Mouse (Mus musculus) stomach, embryonic 15.5 days (tissue): ENCODE measurements around the gene Smug1. TPM values are rescaled to one million over a fixed set of nuclear protein-coding genes. Genes with fewer than 3 reads are reported as not detected.

Source experiments
- ATAC-seq: fragments of 200-750 bp; cut with Nextera tagmentation; 2 replicates; pipeline ENCODE4 v1.8.0; 2017; ENCODE audit warnings: low read depth, moderate number of reproducible peaks, moderate TSS enrichment; ENCODE audit not compliant: insufficient read depth, low FRiP score
- H3K27ac ChIP-seq: fragments of 300-500 bp; sonication (generic); 2 replicates; pipeline ENCODE4 v1.5.1; 2015; ENCODE audit warnings: mild to moderate bottlenecking, inconsistent platforms
- H3K27me3 ChIP-seq: fragments of 300-500 bp; sonication (generic); replicated peaks from 2 replicates; pipeline ENCODE4 v1.6.1; 2015; ENCODE audit warnings: inconsistent platforms
- H3K36me3 ChIP-seq: fragments of 300-500 bp; sonication (generic); 2 replicates; pipeline ENCODE4 v1.6.1; 2015; ENCODE audit warnings: inconsistent platforms
- H3K4me1 ChIP-seq: fragments of 300-500 bp; sonication (generic); 2 replicates; pipeline ENCODE4 v1.6.1; 2015; ENCODE audit warnings: inconsistent platforms
- H3K4me2 ChIP-seq: fragments of 300-500 bp; sonication (generic); 2 replicates; pipeline ENCODE4 v1.6.1; 2015; ENCODE audit warnings: mild to moderate bottlenecking, inconsistent platforms
- H3K4me3 ChIP-seq: fragments of 300-500 bp; sonication (generic); replicated peaks from 2 replicates; pipeline ENCODE4 v1.5.1; 2015; ENCODE audit warnings: inconsistent platforms
- H3K9ac ChIP-seq: fragments of 300-500 bp; sonication (generic); 2 replicates; pipeline ENCODE4 v1.6.1; 2015; ENCODE audit warnings: inconsistent platforms
- H3K9me3 ChIP-seq: fragments of 300-500 bp; sonication (generic); 2 replicates; pipeline ENCODE4 v1.6.1; 2016; ENCODE audit warnings: inconsistent platforms
- WGBS: fragments of 180-500 bp; shearing (Covaris S2); methylation state at CpG from one replicate; pipeline ENCODE4 v1.1.7; 2015; 5-methylcytosine and 5-hydroxymethylcytosine counted together
- polyA plus RNA-seq: library from polyadenylated mRNA; unstranded; fragments of >200 nt; fragmentation: Nextera tagmentation; extraction: Ambion mirVana; gene quantifications from 2 replicates; pipeline ENCODE4 v1.2.1, GENCODE M21; 2015

Gene Smug1
- polyA plus RNA-seq, 1 experiment from 2014 or later = 18.3 TPM

- no peak overlapping the region for H3K4me2 ChIP-seq
- no peaks in the 10 kb centered on the region for H3K36me3 ChIP-seq
- no peaks in the 10 kb centered on the region for H3K27me3 ChIP-seq
- 42% methylated on average over 32 of the region's 32 CpGs for WGBS
- H3K9ac ChIP-seq = no peak overlapping the region
- no peak for ATAC-seq
- H3K4me1 ChIP-seq = no peaks in the 10 kb centered on the region
- no peak overlapping the region for H3K27ac ChIP-seq
- no peak overlapping the region for H3K4me3 ChIP-seq
- H3K9me3 ChIP-seq = no peaks in the 10 kb centered on the region
These were observed 11.2 kb downstream of the Smug1 start for GRCm38 (mm10) chr15:103155366-103156321.

DNA sequence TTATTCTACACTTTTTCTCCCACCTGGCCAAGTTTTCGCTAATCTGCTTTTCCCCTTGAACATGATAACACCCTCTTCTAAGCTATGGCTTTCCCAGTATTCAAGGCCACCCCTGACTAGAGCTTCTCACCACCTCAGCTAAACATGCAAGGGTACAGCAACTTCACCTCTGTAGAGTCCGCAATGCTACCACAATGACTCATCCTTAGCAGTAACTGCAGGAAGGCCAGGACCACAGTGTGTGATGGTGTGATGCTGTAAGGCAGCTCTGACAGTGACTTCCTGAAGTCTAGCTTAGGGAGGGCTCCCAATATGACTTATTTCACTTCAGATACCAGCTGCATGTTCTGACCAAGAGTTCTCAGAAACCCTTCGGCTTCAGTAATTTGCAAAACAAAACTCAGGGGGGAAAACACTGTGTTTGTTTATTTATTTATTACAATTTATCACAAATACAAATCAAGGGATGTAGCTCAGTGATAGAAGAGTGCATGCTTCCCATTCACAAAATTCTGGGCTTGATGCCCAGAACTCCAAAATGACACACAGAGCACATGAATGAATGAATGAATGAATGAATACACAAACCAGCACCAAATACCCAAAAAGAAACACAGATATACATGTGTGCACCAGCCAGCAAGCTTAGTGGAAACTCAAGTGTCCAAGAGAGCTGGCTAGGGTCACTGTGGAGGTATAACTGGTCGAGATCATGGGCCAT, 13.8 kb downstream of the Smug1 start:
- H3K27me3 ChIP-seq = peaks cover 2% of the 10 kb centered on the region; the same call in 1 of the 2 replicates
- no peak for ATAC-seq
- WGBS = 86% methylated on average over 4 of the region's 4 CpGs

GRCm38 (mm10) chr15:103152371-103152770, 14.5 kb downstream of the Smug1 start:
- H3K36me3 ChIP-seq = no peaks in the 10 kb centered on the region
- H3K27ac ChIP-seq = no peak overlapping the region
- H3K27me3 ChIP-seq = peaks cover 9% of the 10 kb centered on the region
- no peak overlapping the region for H3K4me2 ChIP-seq
- no peak for ATAC-seq
- H3K4me3 ChIP-seq = no peak overlapping the region
- no peaks in the 10 kb centered on the region for H3K9me3 ChIP-seq
- 84% methylated on average over 3 of the region's 3 CpGs for WGBS
- H3K9ac ChIP-seq = no peak overlapping the region
- 0 out of 2 replicates have a peak, but pooled peaks cover 2% of the 10 kb centered on the region for H3K4me1 ChIP-seq

More for the DNA sequence above, 13.8 kb downstream of the Smug1 start:
- Histone ChIP-seq H3K4me1 (no peaks in the 10 kb centered on the region), H3K4me2 (no peak overlapping the region), H3K9ac (no peak overlapping the region), H3K4me3 (no peak overlapping the region), H3K27ac (no peak overlapping the region), H3K36me3 (no peaks in the 10 kb centered on the region), H3K9me3 (no peaks in the 10 kb centered on the region)

DNA sequence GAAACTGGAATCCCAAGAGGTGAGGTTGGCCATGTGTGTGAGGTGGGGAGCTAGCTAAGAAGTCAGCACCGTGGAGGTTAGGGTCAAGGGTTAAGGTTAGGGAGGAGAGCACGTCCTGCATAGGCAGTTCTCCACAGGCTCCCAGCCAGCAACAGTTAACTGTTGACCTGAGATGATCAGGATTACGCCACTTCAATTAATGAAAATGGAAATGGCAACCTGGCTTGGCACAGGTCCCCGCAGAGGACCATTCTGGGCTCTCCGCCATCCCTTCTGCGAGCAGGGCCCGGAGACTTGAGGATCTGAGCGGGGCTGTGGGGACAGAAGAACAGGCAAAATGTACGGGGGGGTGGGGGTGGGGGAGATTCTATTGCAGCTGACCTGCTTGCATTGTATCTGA, 19.1 kb downstream of the Smug1 start:
- Histone ChIP-seq H3K36me3 (no peaks in the 10 kb centered on the region), H3K27ac (no peak overlapping the region), H3K9ac (no peak overlapping the region), H3K9me3 (no peaks in the 10 kb centered on the region), H3K4me2 (no peak overlapping the region), H3K4me3 (no peak overlapping the region), H3K27me3 (peaks cover 36% of the 10 kb centered on the region), H3K4me1 (peaks cover 12% of the 10 kb centered on the region; the same call in 1 of the 2 replicates)
- no peak for ATAC-seq
- WGBS = 52% methylated on average over 9 of the region's 9 CpGs

GRCm38 (mm10) chr15:103147422-103147690, 19.5 kb downstream of the Smug1 start:
- H3K9ac ChIP-seq = no peak overlapping the region
- H3K4me1 ChIP-seq = peaks cover 12% of the 10 kb centered on the region; the same call in 1 of the 2 replicates
- no peak overlapping the region for H3K27ac ChIP-seq
- H3K36me3 ChIP-seq = no peaks in the 10 kb centered on the region
- peak overlapping the region; percentile 44; the same call in 1 of the 2 replicates for H3K4me3 ChIP-seq
- no peaks in the 10 kb centered on the region for H3K9me3 ChIP-seq
- H3K4me2 ChIP-seq = peak overlapping the region; percentile 92
- WGBS = 28% methylated on average over 3 of the region's 3 CpGs
- peaks cover 36% of the 10 kb centered on the region for H3K27me3 ChIP-seq
- ATAC-seq = no peak

DNA sequence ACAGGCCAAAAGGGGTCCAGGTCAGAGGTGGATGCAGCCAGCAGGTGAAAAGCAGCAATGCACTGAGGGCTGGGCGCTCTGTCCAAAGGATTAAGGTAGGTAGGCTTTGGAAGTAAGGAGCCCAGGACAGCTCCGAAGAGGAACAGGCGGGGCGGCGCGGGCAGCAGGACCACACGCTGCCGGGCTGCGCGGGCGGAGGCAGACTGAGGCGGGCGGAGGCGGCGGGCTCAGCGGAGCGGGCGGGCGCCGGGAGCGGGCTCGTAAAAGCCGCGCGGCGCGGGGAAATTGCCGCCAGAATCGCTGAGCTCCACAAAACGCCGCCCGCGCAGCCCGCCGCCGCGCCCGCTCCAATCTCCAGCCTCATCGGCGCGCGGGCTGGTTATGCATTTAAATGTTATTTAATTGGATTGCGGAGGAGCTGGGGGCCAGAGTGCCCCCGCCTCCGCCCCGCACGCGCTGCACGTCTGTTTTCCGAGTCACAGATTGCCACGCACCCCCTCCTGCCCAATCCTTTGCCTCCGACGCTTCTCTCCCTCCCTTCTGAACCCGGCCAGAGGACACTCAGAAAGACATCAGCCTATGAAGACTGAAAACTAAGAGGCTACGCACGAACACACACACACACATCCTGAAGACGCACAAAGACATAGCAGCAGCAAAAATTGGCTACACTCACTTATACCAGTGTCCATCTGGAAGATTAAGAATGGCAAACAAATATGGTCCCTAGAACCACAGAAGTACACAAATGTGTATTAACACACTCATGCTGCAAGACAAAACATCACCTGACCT, 20.1 kb downstream of the Smug1 start:
- peak overlapping the region; percentile 54 for H3K9ac ChIP-seq
- peak; percentile 44; the same call in 1 of the 2 replicates for ATAC-seq
- WGBS = under 1% methylated on average over 56 of the region's 57 CpGs
- H3K36me3 ChIP-seq = no peaks in the 10 kb centered on the region
- no peak overlapping the region for H3K27ac ChIP-seq
- H3K4me2 ChIP-seq = peak overlapping the region; percentile 92
- peaks cover 12% of the 10 kb centered on the region; the same call in 1 of the 2 replicates for H3K4me1 ChIP-seq
- H3K4me3 ChIP-seq = peak overlapping the region; percentile 44
- H3K27me3 ChIP-seq = peaks cover 36% of the 10 kb centered on the region
- no peaks in the 10 kb centered on the region for H3K9me3 ChIP-seq

DNA sequence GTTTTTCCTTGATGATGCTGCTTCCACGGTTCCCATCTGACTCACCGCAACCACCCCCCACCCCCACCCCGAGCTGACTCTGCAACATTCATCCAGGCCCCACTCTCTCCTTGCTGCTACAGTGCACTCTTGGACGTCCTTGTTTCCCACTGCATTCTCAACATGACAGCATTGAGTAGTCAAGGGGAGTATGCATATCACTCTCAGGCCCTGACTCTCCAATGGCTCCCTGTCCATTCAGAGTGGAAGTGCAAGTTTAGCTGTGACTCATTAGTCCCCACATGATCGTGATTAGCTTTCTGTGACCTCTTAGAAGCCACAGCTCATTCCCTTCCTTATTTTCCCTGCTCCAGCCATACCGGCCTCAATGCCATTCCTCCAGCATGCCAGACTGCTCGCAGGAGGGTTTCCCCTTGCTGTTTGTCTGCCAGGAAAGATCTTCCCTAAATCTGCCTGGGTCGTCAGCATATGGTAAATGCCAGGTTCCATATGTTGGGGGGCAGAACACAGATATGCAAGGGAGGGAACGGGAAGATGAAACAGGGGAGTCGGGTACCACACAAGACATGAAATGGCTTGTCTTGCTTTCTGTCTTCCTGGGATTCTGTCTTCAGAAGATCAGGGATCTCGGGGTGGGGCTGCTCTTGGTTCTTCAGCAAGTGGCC, 21.1 kb downstream of the Smug1 start:
- H3K27me3 ChIP-seq = peaks cover 36% of the 10 kb centered on the region
- 75% methylated on average over 11 of the region's 11 CpGs for WGBS
- H3K9ac ChIP-seq = no peak overlapping the region
- no peaks in the 10 kb centered on the region for H3K9me3 ChIP-seq
- peaks cover 12% of the 10 kb centered on the region; the same call in 1 of the 2 replicates for H3K4me1 ChIP-seq
- no peak overlapping the region for H3K27ac ChIP-seq
- no peak overlapping the region for H3K4me2 ChIP-seq
- no peak overlapping the region for H3K4me3 ChIP-seq
- no peaks in the 10 kb centered on the region for H3K36me3 ChIP-seq
- ATAC-seq = no peak

DNA sequence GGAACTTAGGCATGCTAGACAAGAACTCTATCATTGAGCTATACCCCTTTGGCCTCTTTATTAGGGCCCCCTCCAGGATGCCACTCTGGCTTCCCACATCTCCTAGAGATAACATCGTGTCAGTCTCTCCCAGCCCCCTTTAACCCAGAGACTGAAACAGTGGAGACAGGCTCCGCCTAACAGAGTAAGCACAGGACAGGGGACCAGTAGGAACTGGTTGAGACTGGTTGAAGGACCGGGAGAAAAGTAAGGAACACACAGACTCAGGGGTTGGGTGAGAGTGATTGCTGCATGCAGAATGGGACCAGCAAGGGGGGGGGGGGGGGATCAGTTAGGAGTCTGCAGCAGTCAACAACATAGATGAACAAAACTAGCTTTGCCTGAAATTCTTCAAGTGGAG, 22.7 kb downstream of the Smug1 start:
- 31% methylated on average over 3 of the region's 3 CpGs for WGBS

GRCm38 (mm10) chr15:103135431-103135947, 31.4 kb downstream of the Smug1 start:
- H3K27ac ChIP-seq = no peak overlapping the region
- peaks cover 16% of the 10 kb centered on the region for H3K4me1 ChIP-seq
- H3K4me2 ChIP-seq = no peak overlapping the region
- WGBS = 24% methylated on average over 13 of the region's 13 CpGs
- peaks cover 14% of the 10 kb centered on the region; the same call in 1 of the 2 replicates for H3K27me3 ChIP-seq
- H3K36me3 ChIP-seq = no peaks in the 10 kb centered on the region
- no peak for ATAC-seq
- H3K4me3 ChIP-seq = no peak overlapping the region
- no peak overlapping the region for H3K9ac ChIP-seq
- H3K9me3 ChIP-seq = no peaks in the 10 kb centered on the region

More for the DNA sequence above, 22.7 kb downstream of the Smug1 start:
- H3K36me3 ChIP-seq = no peaks in the 10 kb centered on the region
- no peak overlapping the region for H3K9ac ChIP-seq
- no peaks in the 10 kb centered on the region for H3K9me3 ChIP-seq
- no peak overlapping the region for H3K4me3 ChIP-seq
- no peak overlapping the region for H3K27ac ChIP-seq
- peaks cover 42% of the 10 kb centered on the region for H3K27me3 ChIP-seq
- no peak for ATAC-seq
- H3K4me1 ChIP-seq = peaks cover 12% of the 10 kb centered on the region; the same call in 1 of the 2 replicates
- no peak overlapping the region for H3K4me2 ChIP-seq

- Histone ChIP-seq H3K27ac (no peak overlapping the region), H3K4me1 (peaks cover 16% of the 10 kb centered on the region), H3K27me3 (peaks cover 11% of the 10 kb centered on the region; the same call in 1 of the 2 replicates), H3K4me3 (no peak overlapping the region), H3K36me3 (no peaks in the 10 kb centered on the region), H3K4me2 (no peak overlapping the region; the same call in 1 of the 2 replicates), H3K9ac (no peak overlapping the region), H3K9me3 (no peaks in the 10 kb centered on the region)
- 30% methylated on average over 5 of the region's 5 CpGs for WGBS
- ATAC-seq = no peak
These were observed 32.4 kb downstream of the Smug1 start for GRCm38 (mm10) chr15:103134277-103135086.
